Mouse (Mus musculus) ES-E14 (cell line): ENCODE results near the gene Ankrd50.

ENCODE experiments used
- CHD2 ChIP-seq: IDR thresholded peaks from 2 replicates; pipeline ENCODE4 v1.6.1; 2014; ENCODE audit warnings: mild to moderate bottlenecking, low read depth, low read length, inconsistent platforms
- HCFC1 ChIP-seq: IDR thresholded peaks from 2 replicates; pipeline ENCODE4 v1.6.1; 2012; ENCODE audit warnings: low read length, inconsistent platforms, borderline replicate concordance; ENCODE audit not compliant: insufficient read depth
- MAFK ChIP-seq: IDR thresholded peaks from 2 replicates; pipeline ENCODE4 v1.6.1; 2014; ENCODE audit warnings: mild to moderate bottlenecking, low read depth, low read length, inconsistent platforms; ENCODE audit not compliant: insufficient read depth
- ZC3H11A ChIP-seq: IDR thresholded peaks from 2 replicates; pipeline ENCODE4 v1.6.1; 2012; ENCODE audit warnings: low read depth, mild to moderate bottlenecking, inconsistent platforms, low read length, borderline replicate concordance

DNA sequence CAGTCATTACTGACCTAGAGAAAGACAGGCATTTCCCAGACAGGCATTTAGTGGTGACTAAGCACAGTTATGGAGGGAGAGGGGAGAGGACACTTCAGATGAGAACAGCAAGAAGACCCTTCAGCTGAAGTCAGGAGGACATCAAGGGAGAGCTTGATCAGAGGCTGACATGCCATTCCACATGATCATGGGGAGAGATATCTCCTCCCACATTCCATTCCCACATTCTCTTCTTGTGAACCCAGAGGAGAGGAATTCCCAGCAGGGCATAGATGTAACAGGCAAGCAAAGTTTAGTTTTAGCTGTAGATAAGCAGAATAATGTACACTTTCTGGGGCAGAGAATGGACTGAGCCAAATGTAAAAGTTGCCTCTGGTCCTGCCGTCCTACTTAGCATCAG, 57.4 kb downstream of the Ankrd50 start:
- no peak for TF ChIP-seq ZC3H11A
- TF ChIP-seq MAFK: no peak
- no peak for TF ChIP-seq CHD2
- no peak for TF ChIP-seq HCFC1
